Mouse (Mus musculus): ENCODE results near the gene Pth2. TPM values are rescaled to one million over a fixed set of nuclear protein-coding genes. Genes with fewer than 3 reads are reported as not detected.

The Pth2 gene
- total and polyA plus RNA-seq, 2 experiments from 2014 or later = not detected

GRCm38 (mm10) chr7:45181540-45181939 lies 745 bp downstream of the Pth2 start:
- no peak for ATAC-seq (ENCODE audit: insufficient read depth, low read depth)
- Histone ChIP-seq H3K4me3 (ENCODE audit: low read depth, low read length) (peak overlapping the region; percentile 31), H3K27me3 (ENCODE audit: control insufficient read depth, insufficient read depth, low read length) (peaks cover 99% of the 10 kb centered on the region), H3K9me3 (replicated peaks; ENCODE audit: control insufficient read depth, low read length) (no peaks in the 10 kb centered on the region), H3K27ac (ENCODE audit: low read depth) (no peak overlapping the region), H3K4me1 (ENCODE audit: control insufficient read depth, insufficient read depth) (0 out of 2 replicates have a peak, but pooled peaks cover 7% of the 10 kb centered on the region), H3K36me3 (replicated peaks; ENCODE audit: control insufficient read depth, insufficient read depth, low read length) (no peaks in the 10 kb centered on the region), H3K4me2 (ENCODE audit: low read depth, low read length) (peak overlapping the region; percentile 60), H3K9ac (replicated peaks; ENCODE audit: low read depth, low read length) (no peak overlapping the region)
- DNase-seq (ENCODE audit: low spot score) = no peak
- TF ChIP-seq CTCF (IDR thresholded peaks at IDR 0.05; ENCODE audit: low read depth) (no peak), EP300 (IDR thresholded peaks at IDR 0.05; ENCODE audit: low read depth) (no peak)
- 5% methylated on average over 35 of the region's 35 CpGs for WGBS

- Histone ChIP-seq H3K4me1 (ENCODE audit: control insufficient read depth, insufficient read depth) (0 out of 2 replicates have a peak, but pooled peaks cover 7% of the 10 kb centered on the region), H3K27ac (ENCODE audit: low read depth) (no peak overlapping the region), H3K9me3 (replicated peaks; ENCODE audit: control insufficient read depth, low read length) (no peaks in the 10 kb centered on the region), H3K36me3 (replicated peaks; ENCODE audit: control insufficient read depth, insufficient read depth, low read length) (no peaks in the 10 kb centered on the region), H3K4me2 (ENCODE audit: low read depth, low read length) (peak overlapping the region; percentile 60), H3K4me3 (ENCODE audit: low read depth, low read length) (peak overlapping the region; percentile 31), H3K27me3 (ENCODE audit: control insufficient read depth, insufficient read depth, low read length) (peaks cover 99% of the 10 kb centered on the region), H3K9ac (replicated peaks; ENCODE audit: low read depth, low read length) (no peak overlapping the region)
- WGBS = under 1% methylated on average over 34 of the region's 34 CpGs
- TF ChIP-seq CTCF (IDR thresholded peaks at IDR 0.05; ENCODE audit: low read depth) = no peak
- no peak for TF ChIP-seq EP300 (IDR thresholded peaks at IDR 0.05; ENCODE audit: low read depth)
- ATAC-seq (ENCODE audit: insufficient read depth, low read depth) (peak; percentile 92), DNase-seq (ENCODE audit: low spot score) (peak; percentile 88)
Measured at GRCm38 (mm10) chr7:45182199-45182601, 1.4 kb downstream of the Pth2 start.

GRCm38 (mm10) chr7:45182606-45183005 lies 1.8 kb downstream of the Pth2 start:
- no peaks in the 10 kb centered on the region for H3K9me3 ChIP-seq (replicated peaks; ENCODE audit: control insufficient read depth, low read length)
- 9% methylated on average over 11 of the region's 11 CpGs for WGBS
- H3K27me3 ChIP-seq (ENCODE audit: control insufficient read depth, insufficient read depth, low read length) = peaks cover 98% of the 10 kb centered on the region
- 0 out of 2 replicates have a peak, but pooled peaks cover 7% of the 10 kb centered on the region for H3K4me1 ChIP-seq (ENCODE audit: control insufficient read depth, insufficient read depth)
- TF ChIP-seq CTCF (IDR thresholded peaks at IDR 0.05; ENCODE audit: low read depth) (no peak), EP300 (IDR thresholded peaks at IDR 0.05; ENCODE audit: low read depth) (no peak)
- DNase-seq (ENCODE audit: low spot score) (no peak), ATAC-seq (ENCODE audit: insufficient read depth, low read depth) (peak; percentile 18; the same call in 1 of the 2 replicates)
- no peaks in the 10 kb centered on the region for H3K36me3 ChIP-seq (replicated peaks; ENCODE audit: control insufficient read depth, insufficient read depth, low read length)
- no peak overlapping the region for H3K27ac ChIP-seq (ENCODE audit: low read depth)
- peak overlapping the region; percentile 31 for H3K4me3 ChIP-seq (ENCODE audit: low read depth, low read length)
- peak overlapping the region; percentile 60 for H3K4me2 ChIP-seq (ENCODE audit: low read depth, low read length)
- H3K9ac ChIP-seq (replicated peaks; ENCODE audit: low read depth, low read length) = no peak overlapping the region

GRCm38 (mm10) chr7:45183672-45184071 lies 2.9 kb downstream of the Pth2 start:
- H3K27me3 ChIP-seq (ENCODE audit: control insufficient read depth, insufficient read depth, low read length) = peaks cover 92% of the 10 kb centered on the region
- H3K4me3 ChIP-seq (ENCODE audit: low read depth, low read length) = no peak overlapping the region
- 0 out of 2 replicates have a peak, but pooled peaks cover 7% of the 10 kb centered on the region for H3K4me1 ChIP-seq (ENCODE audit: control insufficient read depth, insufficient read depth)
- WGBS = 68% methylated on average over 7 of the region's 7 CpGs
- no peaks in the 10 kb centered on the region for H3K36me3 ChIP-seq (replicated peaks; ENCODE audit: control insufficient read depth, insufficient read depth, low read length)
- no peak overlapping the region for H3K27ac ChIP-seq (ENCODE audit: low read depth)
- no peak overlapping the region for H3K9ac ChIP-seq (replicated peaks; ENCODE audit: low read depth, low read length)
- TF ChIP-seq CTCF (IDR thresholded peaks at IDR 0.05; ENCODE audit: low read depth) = no peak
- ATAC-seq (ENCODE audit: insufficient read depth, low read depth) (no peak), DNase-seq (ENCODE audit: low spot score) (no peak)
- H3K4me2 ChIP-seq (ENCODE audit: low read depth, low read length) = no peak overlapping the region
- H3K9me3 ChIP-seq (replicated peaks; ENCODE audit: control insufficient read depth, low read length) = no peaks in the 10 kb centered on the region

GRCm38 (mm10) chr7:45185921-45186320 lies 5.1 kb downstream of the Pth2 start:
- DNase-seq (ENCODE audit: low spot score) = no peak
- no peak for TF ChIP-seq EP300 (IDR thresholded peaks at IDR 0.05; ENCODE audit: low read depth)
- TF ChIP-seq CTCF (IDR thresholded peaks at IDR 0.05; ENCODE audit: low read depth) = no peak
- Histone ChIP-seq H3K4me3 (ENCODE audit: low read depth, low read length) (no peak overlapping the region), H3K4me2 (ENCODE audit: low read depth, low read length) (no peak overlapping the region), H3K4me1 (ENCODE audit: control insufficient read depth, insufficient read depth) (0 out of 2 replicates have a peak, but pooled peaks cover 7% of the 10 kb centered on the region), H3K27me3 (ENCODE audit: control insufficient read depth, insufficient read depth, low read length) (peaks cover 82% of the 10 kb centered on the region), H3K9me3 (replicated peaks; ENCODE audit: control insufficient read depth, low read length) (no peaks in the 10 kb centered on the region), H3K36me3 (replicated peaks; ENCODE audit: control insufficient read depth, insufficient read depth, low read length) (no peaks in the 10 kb centered on the region), H3K27ac (ENCODE audit: low read depth) (no peak overlapping the region), H3K9ac (replicated peaks; ENCODE audit: low read depth, low read length) (no peak overlapping the region)
- ATAC-seq (ENCODE audit: insufficient read depth, low read depth) = no peak
- WGBS = 69% methylated on average over 7 of the region's 7 CpGs

- H3K9ac ChIP-seq (replicated peaks; ENCODE audit: low read depth, low read length) = no peak overlapping the region
- DNase-seq (ENCODE audit: low spot score) (no peak), ATAC-seq (ENCODE audit: insufficient read depth, low read depth) (no peak)
- no peak overlapping the region for H3K27ac ChIP-seq (ENCODE audit: low read depth)
- WGBS = 51% methylated on average over 16 of the region's 16 CpGs
- H3K4me2 ChIP-seq (ENCODE audit: low read depth, low read length) = no peak overlapping the region
- H3K4me1 ChIP-seq (ENCODE audit: control insufficient read depth, insufficient read depth) = no peaks in the 10 kb centered on the region
- no peak overlapping the region for H3K4me3 ChIP-seq (ENCODE audit: low read depth, low read length)
- TF ChIP-seq EP300 (IDR thresholded peaks at IDR 0.05; ENCODE audit: low read depth) (no peak), CTCF (IDR thresholded peaks at IDR 0.05; ENCODE audit: low read depth) (no peak)
- no peaks in the 10 kb centered on the region for H3K36me3 ChIP-seq (replicated peaks; ENCODE audit: control insufficient read depth, insufficient read depth, low read length)
- H3K27me3 ChIP-seq (ENCODE audit: control insufficient read depth, insufficient read depth, low read length) = peaks cover 45% of the 10 kb centered on the region
- H3K9me3 ChIP-seq (replicated peaks; ENCODE audit: control insufficient read depth, low read length) = no peaks in the 10 kb centered on the region
Measured at GRCm38 (mm10) chr7:45189600-45189999, 8.8 kb downstream of the Pth2 start.

Data from heart, postnatal 0 days (tissue).